Mouse (Mus musculus) bone marrow macrophage, adult 2 months (primary cell): ENCODE data around the gene Gm10217.

Experiments
- CTCF ChIP-seq: IDR thresholded peaks from 2 replicates; pipeline ENCODE4 v1.5.1; 2012; ENCODE audit warnings: low read depth, mild to moderate bottlenecking, low read length, moderate library complexity
- POLR2A ChIP-seq: IDR thresholded peaks from 2 replicates; pipeline ENCODE4 v1.6.1; 2012; ENCODE audit warnings: mild to moderate bottlenecking, low read depth, low read length, borderline replicate concordance

GRCm38 (mm10) chr8:9859286-9859685 is 4.8 kb upstream of the Gm10217 start:
- TF ChIP-seq CTCF: no peak
- no peak for TF ChIP-seq POLR2A
